Mouse (Mus musculus) right cerebral cortex, adult 18-20 months (tissue): ENCODE results near the gene Slc26a8.

Experiments used
- DNase-seq: peaks from one replicate; pipeline ENCODE4 v3.0.0; 2022; ENCODE audit warnings: mixed read lengths

Gene Slc26a8

GRCm38 (mm10) chr17:28698245-28698644, 8.2 kb upstream of the Slc26a8 start:
- DNase-seq = no peak

- DNase-seq = peak; percentile 57
These were observed 7.5 kb upstream of the Slc26a8 start for GRCm38 (mm10) chr17:28697290-28698195.

GRCm38 (mm10) chr17:28696641-28697040, 6.6 kb upstream of the Slc26a8 start:
- DNase-seq = no peak

- no peak for DNase-seq
These were observed 4.8 kb upstream of the Slc26a8 start for GRCm38 (mm10) chr17:28694832-28695231.

GRCm38 (mm10) chr17:28694078-28694477, 4.0 kb upstream of the Slc26a8 start:
- DNase-seq = no peak

- DNase-seq = no peak
These were observed 3.1 kb upstream of the Slc26a8 start for GRCm38 (mm10) chr17:28693086-28693485.

- DNase-seq = peak; percentile 75
These were observed 2.3 kb upstream of the Slc26a8 start for GRCm38 (mm10) chr17:28692341-28692710.

GRCm38 (mm10) chr17:28691687-28692340, 1.8 kb upstream of the Slc26a8 start:
- DNase-seq = peak; percentile 39

- peak; percentile 100 for DNase-seq
These were observed 998 bp upstream of the Slc26a8 start, which contains the start of gene Mapk14 for GRCm38 (mm10) chr17:28690776-28691686. Gene Mapk14 (plus strand): TSS chr17:28691329.

GRCm38 (mm10) chr17:28687354-28687753, 2.7 kb downstream of the Slc26a8 start:
- DNase-seq = no peak

- no peak for DNase-seq
These were observed 5.4 kb downstream of the Slc26a8 start for GRCm38 (mm10) chr17:28684631-28685030.

GRCm38 (mm10) chr17:28683601-28684000, 6.4 kb downstream of the Slc26a8 start:
- no peak for DNase-seq

- DNase-seq = no peak
These were observed 7.5 kb downstream of the Slc26a8 start for GRCm38 (mm10) chr17:28682311-28683084.

GRCm38 (mm10) chr17:28659564-28659963, 30.5 kb downstream of the Slc26a8 start:
- no peak for DNase-seq

- no peak for DNase-seq
These were observed 32.1 kb downstream of the Slc26a8 start for GRCm38 (mm10) chr17:28657936-28658335.

GRCm38 (mm10) chr17:28650268-28650667, 39.8 kb downstream of the Slc26a8 start:
- DNase-seq = no peak

- DNase-seq = peak; percentile 77
These were observed 41.2 kb downstream of the Slc26a8 start for GRCm38 (mm10) chr17:28648607-28649370.

GRCm38 (mm10) chr17:28646221-28646620, 43.8 kb downstream of the Slc26a8 start:
- DNase-seq = no peak

GRCm38 (mm10) chr17:28644112-28644511, 45.9 kb downstream of the Slc26a8 start:
- no peak for DNase-seq

- DNase-seq = no peak
These were observed 46.3 kb downstream of the Slc26a8 start for GRCm38 (mm10) chr17:28643697-28644096.

- no peak for DNase-seq
These were observed 49.9 kb downstream of the Slc26a8 start for GRCm38 (mm10) chr17:28640113-28640512.
